Mouse (Mus musculus) left cerebral cortex, adult 8-10 months (tissue): Measurements from ENCODE around the gene Tmem39b. TPM values are rescaled to one million over a fixed set of nuclear protein-coding genes. Genes with fewer than 3 reads are reported as not detected.

Source experiments
- DNase-seq, 2 experiments: peaks; one replicate each; pipeline ENCODE4 v3.0.0; 2022; ENCODE audit warnings: low spot score in 2 of 2
- total RNA-seq, 4 experiments: library from RNA; stranded (reverse); gene quantifications; 2 replicates each; pipeline ENCODE4 v1.2.4; 2022

The Tmem39b gene
- total RNA-seq, 4 experiments from 2014 or later = 11.5 to 13.4 (median 12.7) TPM

GRCm38 (mm10) chr4:129684531-129684930 is 12.1 kb downstream of the Tmem39b start:
- DNase-seq = no peak

GRCm38 (mm10) chr4:129683901-129684493 is 12.6 kb downstream of the Tmem39b start:
- DNase-seq = no peak

- DNase-seq = no peak
Observed at GRCm38 (mm10) chr4:129681837-129682236, 14.8 kb downstream of the Tmem39b start.

- no peak for DNase-seq
Observed at GRCm38 (mm10) chr4:129672878-129673449, 23.7 kb downstream of the Tmem39b start.

GRCm38 (mm10) chr4:129672083-129672877 is 24.4 kb downstream of the Tmem39b start, which contains the start of gene Kpna6:
Gene Kpna6, minus strand, starts transcription at chr4:129672767.
- DNase-seq = peak; percentile 84 to 94

- no peak for DNase-seq
Observed at GRCm38 (mm10) chr4:129671491-129672082, 25.1 kb downstream of the Tmem39b start.

GRCm38 (mm10) chr4:129662255-129662813 is 34.3 kb downstream of the Tmem39b start:
- no peak for DNase-seq

GRCm38 (mm10) chr4:129661584-129661983 is 35.1 kb downstream of the Tmem39b start:
- no peak for DNase-seq

- DNase-seq = no peak
Observed at GRCm38 (mm10) chr4:129654770-129655169, 41.9 kb downstream of the Tmem39b start.

GRCm38 (mm10) chr4:129650359-129650758 is 46.3 kb downstream of the Tmem39b start:
- DNase-seq = no peak

- no peak for DNase-seq
Observed at GRCm38 (mm10) chr4:129648656-129649055, 48.0 kb downstream of the Tmem39b start.

GRCm38 (mm10) chr4:129645204-129645603 is 51.4 kb downstream of the Tmem39b start:
- no peak for DNase-seq

GRCm38 (mm10) chr4:129641756-129642155 is 54.9 kb downstream of the Tmem39b start:
- DNase-seq = no peak

GRCm38 (mm10) chr4:129640638-129641467 is 55.8 kb downstream of the Tmem39b start, which contains the start of gene Txlna:
Gene Txlna, minus strand, starts transcription at chr4:129641065.
- peak; percentile 95 to 97 for DNase-seq

GRCm38 (mm10) chr4:129640101-129640637 is 56.5 kb downstream of the Tmem39b start:
- no peak for DNase-seq

GRCm38 (mm10) chr4:129639221-129639620 is 57.4 kb downstream of the Tmem39b start:
- no peak for DNase-seq

GRCm38 (mm10) chr4:129633852-129634251 is 62.8 kb downstream of the Tmem39b start:
- no peak for DNase-seq

- no peak for DNase-seq
Observed at GRCm38 (mm10) chr4:129631867-129632266, 64.8 kb downstream of the Tmem39b start.

- no peak for DNase-seq
Observed at GRCm38 (mm10) chr4:129630944-129631343, 65.7 kb downstream of the Tmem39b start.
